Comparison of ENCODE assay signal across 10 mouse cellular contexts in the genomic region with DNA sequence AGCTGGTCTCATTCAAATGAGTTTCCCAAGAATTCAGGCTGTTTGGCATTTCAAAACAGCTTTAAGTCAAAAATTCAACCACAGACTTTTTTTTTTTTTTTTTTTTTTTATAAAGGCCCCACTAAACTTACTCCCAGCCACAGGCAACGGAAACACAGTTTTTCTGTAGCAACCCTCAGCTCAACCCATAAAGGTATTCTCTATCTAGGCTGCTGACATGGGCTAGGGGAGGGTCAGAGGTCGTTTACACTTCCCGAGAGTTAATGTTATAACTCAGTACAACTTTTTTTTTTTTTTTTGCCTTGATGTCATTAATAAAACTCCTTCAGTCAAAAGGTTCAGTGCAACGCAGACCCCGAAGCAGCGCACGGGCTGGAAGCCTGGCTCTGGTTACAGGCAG.
DNase-seq lines count a peak whose midpoint lies in the region; ATAC-seq and TF ChIP-seq lines count a peak whose summit lies in the region.
"Had no signal": no experiment of that assay in that cellular context is flagged by ENCODE, and none has a peak within 500 bp of the region (broad histone marks: within the 10 kb centered on the region; RNA-seq: fewer than 3 reads in every experiment).

No protein-coding gene starts in this region.

- H3K4me2 ChIP-seq in stomach, embryonic 15.5 days = peak overlapping the region; percentile 40
- no peak overlapping the region for H3K4me2 ChIP-seq in midbrain, embryonic 14.5 days (ENCODE audit: low read length)
- H3K4me2 ChIP-seq: hindbrain, embryonic 15.5 days; lung, embryonic 14.5 days had no signal

- TF ChIP-seq CTCF in kidney, adult 2 months (conservative IDR thresholded peaks at IDR 0.05; ENCODE audit: insufficient read depth, insufficient read length, low read depth, low read length) = no peak

- TF ChIP-seq POLR2A in kidney, adult 2 months (IDR thresholded peaks at IDR 0.05; ENCODE audit: low read depth, low read length) = no peak

- H3K9ac ChIP-seq in stomach, embryonic 15.5 days = no peak overlapping the region
- H3K9ac ChIP-seq in midbrain, embryonic 14.5 days (replicated peaks; ENCODE audit: low read length) = no peak overlapping the region
- H3K9ac ChIP-seq: hindbrain, embryonic 15.5 days; lung, embryonic 14.5 days had no signal

- no peaks in the 10 kb centered on the region; the same call in 1 of the 2 replicates for H3K36me3 ChIP-seq in kidney, adult 2 months (ENCODE audit: control insufficient read depth, insufficient read depth, low read length)
- no peaks in the 10 kb centered on the region for H3K36me3 ChIP-seq in stomach, embryonic 15.5 days
- H3K36me3 ChIP-seq in midbrain, embryonic 14.5 days (ENCODE audit: control insufficient read depth, insufficient read depth, low read length) = no peaks in the 10 kb centered on the region
- H3K36me3 ChIP-seq in heart, embryonic 10.5 days = no peaks in the 10 kb centered on the region
- H3K36me3 ChIP-seq: hindbrain, embryonic 15.5 days had no signal

- ATAC-seq in activated CD4-positive, CD25-positive, alpha-beta regulatory T cell, adult 4 months = peak; percentile 38
- peak; percentile 52 for ATAC-seq in granulocyte monocyte progenitor cell, adult 5-6 weeks (replicated peaks; ENCODE audit: poor library complexity, severe bottlenecking)
- ATAC-seq in stomach, embryonic 15.5 days (ENCODE audit: insufficient read depth, low FRiP score, low read depth) = no peak
- ATAC-seq in midbrain, embryonic 14.5 days (ENCODE audit: low FRiP score, low TSS enrichment) = no peak

- H3K27ac ChIP-seq in kidney, adult 2 months (ENCODE audit: insufficient read depth, low read depth, low read length) = no peak overlapping the region
- no peak overlapping the region for H3K27ac ChIP-seq in stomach, embryonic 15.5 days
- H3K27ac ChIP-seq in midbrain, embryonic 14.5 days (replicated peaks; ENCODE audit: low read depth, low read length) = no peak overlapping the region
- H3K27ac ChIP-seq in heart, embryonic 10.5 days = no peak overlapping the region
- H3K27ac ChIP-seq: hindbrain, embryonic 15.5 days had no signal

- no peaks in the 10 kb centered on the region for H3K27me3 ChIP-seq in kidney, adult 2 months (replicated peaks; ENCODE audit: control insufficient read depth, insufficient read depth, low read length)
- H3K27me3 ChIP-seq in stomach, embryonic 15.5 days (replicated peaks) = no peaks in the 10 kb centered on the region
- H3K27me3 ChIP-seq in midbrain, embryonic 14.5 days (ENCODE audit: control insufficient read depth, insufficient read depth, low read length) = no peaks in the 10 kb centered on the region
- no peaks in the 10 kb centered on the region for H3K27me3 ChIP-seq in heart, embryonic 10.5 days (ENCODE audit: insufficient read depth, poor library complexity, severe bottlenecking)
- H3K27me3 ChIP-seq: hindbrain, embryonic 15.5 days had no signal

- peak overlapping the region; percentile 51 for H3K4me3 ChIP-seq in kidney, adult 2 months (ENCODE audit: insufficient read depth, low read depth, low read length)
- no peak overlapping the region for H3K4me3 ChIP-seq in stomach, embryonic 15.5 days (replicated peaks)
- no peak overlapping the region for H3K4me3 ChIP-seq in midbrain, embryonic 14.5 days (replicated peaks; ENCODE audit: low read depth, low read length)
- H3K4me3 ChIP-seq in heart, embryonic 10.5 days = no peak overlapping the region
- H3K4me3 ChIP-seq: hindbrain, embryonic 15.5 days had no signal

- DNase-seq in kidney, adult 2 months = peak; percentile 32
- DNase-seq in kidney, postnatal 14 days = no peak
- DNase-seq in midbrain, embryonic 14.5 days = no peak
- no peak for DNase-seq in MN1 (ENCODE audit: low spot score)
- no peak for DNase-seq in heart, embryonic 10.5 days (ENCODE audit: low spot score)

- H3K4me1 ChIP-seq in kidney, adult 2 months (ENCODE audit: control insufficient read depth, insufficient read depth, low read length) = peaks cover 5% of the 10 kb centered on the region; the same call in 1 of the 2 replicates
- peaks cover 3% of the 10 kb centered on the region; the same call in 1 of the 2 replicates for H3K4me1 ChIP-seq in stomach, embryonic 15.5 days
- H3K4me1 ChIP-seq in midbrain, embryonic 14.5 days (ENCODE audit: control insufficient read depth, insufficient read depth, low read length) = no peaks in the 10 kb centered on the region
- peaks cover 4% of the 10 kb centered on the region; the same call in 1 of the 2 replicates for H3K4me1 ChIP-seq in heart, embryonic 10.5 days
- H3K4me1 ChIP-seq: hindbrain, embryonic 15.5 days had no signal

- H3K9me3 ChIP-seq in stomach, embryonic 15.5 days = no peaks in the 10 kb centered on the region
- no peaks in the 10 kb centered on the region for H3K9me3 ChIP-seq in midbrain, embryonic 14.5 days (ENCODE audit: control insufficient read depth, low read length)
- H3K9me3 ChIP-seq in heart, embryonic 10.5 days = no peaks in the 10 kb centered on the region
- H3K9me3 ChIP-seq: hindbrain, embryonic 15.5 days had no signal

- WGBS in kidney, adult 2 months = 32% methylated on average over 7 of the region's 7 CpGs
- 25% methylated on average over 7 of the region's 7 CpGs for WGBS in stomach, embryonic 15.5 days
- WGBS in midbrain, embryonic 14.5 days = 87% methylated on average over 7 of the region's 7 CpGs
- 79% methylated on average over 7 of the region's 7 CpGs for WGBS in heart, embryonic 10.5 days

Comparison
In these comparisons a context has a peak if more than half of its experiments do, and no peak if none do; other contexts are left out.
1. ATAC-seq: peak in activated CD4-positive, CD25-positive, alpha-beta regulatory T cell, adult 4 months (single experiment) and granulocyte monocyte progenitor cell, adult 5-6 weeks (single experiment); none in stomach, embryonic 15.5 days (single experiment) and midbrain, embryonic 14.5 days (single experiment).